Mouse (Mus musculus): Measurements from ENCODE around the gene Gpr132.
"Not testable (repeated sequence)": the region's sequence is repeated elsewhere in the genome, so short reads cannot be mapped to it uniquely, and the experiment has no call there.

The Gpr132 gene

GRCm38 (mm10) chr12:112820401-112820999 is 47.5 kb downstream of the Gpr132 start:
- no peak for DNase-seq (ENCODE audit: low read depth, low spot score)

DNA sequence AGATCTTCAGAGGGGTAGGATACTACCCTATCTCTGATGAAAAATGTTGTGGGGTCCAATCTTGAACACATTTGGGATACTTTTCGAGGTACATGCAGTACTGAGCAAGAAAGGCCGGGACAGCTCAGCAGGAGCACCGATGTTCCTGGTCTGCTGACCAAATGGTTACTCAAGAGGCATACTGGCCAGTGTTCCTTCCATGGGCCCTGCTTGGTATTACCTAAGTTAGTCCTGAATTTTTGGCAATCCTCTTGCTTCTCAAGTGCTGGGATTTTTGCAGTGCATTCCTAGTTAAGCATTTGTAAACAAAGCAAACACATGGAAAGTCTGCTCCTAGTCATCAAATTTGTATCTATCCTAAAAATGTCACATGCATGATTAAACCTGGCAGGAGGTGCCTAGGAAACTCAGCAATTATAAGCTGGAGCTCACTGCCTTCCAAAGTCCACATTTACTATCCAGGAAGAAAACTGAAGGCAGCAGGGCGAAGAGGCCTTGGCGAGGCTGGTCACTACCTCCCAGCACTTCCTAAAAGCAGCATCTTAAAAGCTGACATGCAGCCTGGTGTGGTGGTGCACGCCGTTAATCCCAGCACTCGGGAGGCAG is 48.9 kb downstream of the Gpr132 start:
- DNase-seq (ENCODE audit: low read depth, low spot score), result no peak

DNA sequence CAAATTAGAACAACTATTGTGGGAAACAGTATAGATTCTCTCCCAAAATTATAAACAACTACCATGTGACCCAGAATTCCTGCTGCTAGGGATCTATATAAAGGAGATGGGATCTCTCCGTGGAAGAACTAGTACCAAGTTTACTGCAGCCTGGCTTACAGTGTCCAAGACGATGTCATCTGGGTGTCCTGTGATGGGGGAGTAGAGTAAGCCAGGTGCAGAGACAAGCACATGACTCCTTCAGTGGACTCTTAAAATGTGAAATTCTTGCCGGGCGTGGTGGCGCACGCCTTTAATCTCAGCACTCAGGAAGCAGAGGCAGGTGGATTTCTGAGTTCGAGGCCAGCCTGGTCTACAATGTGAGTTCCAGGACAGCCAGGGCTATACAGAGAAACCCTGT is 51.2 kb downstream of the Gpr132 start:
- not testable (repeated sequence) for DNase-seq (ENCODE audit: low read depth, low spot score)

DNA sequence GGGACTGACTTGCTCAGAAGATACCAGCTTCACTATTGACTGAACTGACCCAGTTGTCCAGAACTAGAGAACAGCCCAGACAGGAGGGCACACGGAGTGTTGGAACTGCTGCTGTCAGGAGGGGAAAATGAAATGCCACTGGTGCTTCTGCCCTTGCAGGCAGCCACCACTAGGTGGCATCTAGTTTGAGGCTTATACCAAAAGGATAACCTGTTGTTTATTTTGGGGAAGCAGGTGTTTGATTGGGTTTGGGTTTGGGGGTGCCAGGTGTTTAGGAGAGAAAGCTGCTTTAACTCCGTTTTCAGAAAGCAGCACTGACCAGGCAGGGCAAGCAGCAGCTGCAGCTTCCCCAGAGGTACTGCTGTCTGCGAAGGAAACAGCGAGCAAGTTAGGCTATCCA is 51.7 kb downstream of the Gpr132 start:
- no peak for DNase-seq (ENCODE audit: low read depth, low spot score)

GRCm38 (mm10) chr12:112814682-112815470 is 53.2 kb downstream of the Gpr132 start:
- DNase-seq (ENCODE audit: low read depth, low spot score), result no peak

DNA sequence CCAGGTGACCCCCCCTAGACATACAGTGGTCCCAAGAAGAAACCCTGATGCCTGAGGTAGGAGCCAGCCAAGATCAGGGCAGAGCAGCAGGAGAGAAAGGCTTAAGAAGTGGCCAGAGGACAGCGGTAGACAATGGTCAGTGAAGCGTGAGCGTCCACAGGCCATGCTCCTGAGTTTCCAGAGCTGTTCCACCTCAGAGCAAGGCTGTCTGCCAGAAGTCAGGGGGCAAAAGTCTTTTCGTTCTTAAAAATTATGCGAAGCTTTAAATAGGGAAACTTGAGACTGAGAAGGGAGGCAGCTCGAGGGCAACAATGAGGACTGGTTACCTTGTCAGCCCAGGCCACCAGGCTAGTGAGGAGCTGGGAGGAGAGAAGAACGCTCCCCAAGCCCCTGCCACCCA is 54.7 kb downstream of the Gpr132 start:
- DNase-seq (ENCODE audit: low read depth, low spot score), result no peak

GRCm38 (mm10) chr12:112810092-112810885 is 57.7 kb downstream of the Gpr132 start:
- no peak for DNase-seq (ENCODE audit: low read depth, low spot score)

GRCm38 (mm10) chr12:112809641-112810040 is 58.4 kb downstream of the Gpr132 start:
- no peak for DNase-seq (ENCODE audit: low read depth, low spot score)

DNA sequence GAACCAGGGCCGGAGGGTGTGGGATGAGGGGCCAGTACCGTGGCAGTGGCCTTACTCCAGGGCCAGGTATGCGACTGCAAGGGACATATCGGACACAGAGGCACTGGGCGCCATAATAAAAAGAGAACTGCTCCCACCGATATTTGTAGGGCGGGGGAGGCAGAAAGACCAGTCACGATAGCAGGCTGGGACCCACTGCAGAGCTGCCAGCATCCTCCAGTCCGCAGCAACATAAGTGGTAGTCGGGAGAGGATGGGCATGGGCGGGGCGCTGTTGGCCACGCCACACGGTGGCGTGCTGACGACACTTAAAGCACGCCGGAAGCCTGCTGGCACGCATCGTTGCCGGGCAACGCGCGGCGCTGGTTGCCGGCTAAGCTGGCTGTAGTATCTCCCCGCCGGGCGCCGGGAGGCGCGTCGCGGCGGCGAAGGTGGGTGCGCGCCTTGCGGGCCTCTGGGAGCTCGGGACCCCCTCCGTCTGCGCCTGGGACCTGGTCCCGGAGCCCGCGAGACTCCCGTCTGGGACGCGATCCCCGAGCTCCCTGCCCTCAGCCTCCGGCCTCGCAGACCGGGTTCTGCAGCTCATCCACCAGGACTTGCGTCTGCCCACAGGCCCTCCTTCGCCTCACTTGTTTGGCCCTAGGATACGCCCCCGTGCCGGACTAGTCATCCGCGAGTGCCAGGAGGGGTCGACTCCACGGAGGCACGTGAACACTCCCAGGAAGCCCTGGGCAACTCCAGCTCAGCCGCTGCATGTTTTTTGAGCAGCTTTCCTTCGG is 59.3 kb downstream of the Gpr132 start, which contains the start of gene Clba1:
Gene Clba1, plus strand, starts transcription at position 351 of the 778 bp plus-strand sequence.
- DNase-seq (ENCODE audit: low read depth, low spot score), result peak; percentile 69

GRCm38 (mm10) chr12:112808212-112808586 is 59.8 kb downstream of the Gpr132 start:
- DNase-seq (ENCODE audit: low read depth, low spot score), result no peak

GRCm38 (mm10) chr12:112807796-112808195 is 60.2 kb downstream of the Gpr132 start:
- no peak for DNase-seq (ENCODE audit: low read depth, low spot score)

DNA sequence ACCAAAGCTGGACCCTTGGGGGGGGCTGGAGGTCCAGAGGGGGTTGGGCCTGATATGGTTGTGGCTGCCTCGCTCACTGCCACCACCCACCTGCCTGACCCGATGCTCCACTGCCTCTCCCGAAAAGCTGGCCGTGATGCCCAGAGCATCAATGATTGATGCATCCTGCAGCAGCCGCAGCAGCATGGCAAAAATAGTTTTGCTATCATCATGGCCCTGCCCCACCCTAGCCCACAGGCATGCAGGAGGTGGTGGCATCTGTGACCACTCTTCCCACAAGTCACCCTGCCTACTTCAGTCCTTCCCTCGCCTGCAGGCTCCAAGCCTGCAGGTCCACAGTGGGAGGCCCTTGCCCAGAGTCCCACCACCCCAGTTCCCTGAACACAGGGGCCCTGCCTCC is 62.0 kb downstream of the Gpr132 start:
- DNase-seq (ENCODE audit: low read depth, low spot score), result no peak

DNA sequence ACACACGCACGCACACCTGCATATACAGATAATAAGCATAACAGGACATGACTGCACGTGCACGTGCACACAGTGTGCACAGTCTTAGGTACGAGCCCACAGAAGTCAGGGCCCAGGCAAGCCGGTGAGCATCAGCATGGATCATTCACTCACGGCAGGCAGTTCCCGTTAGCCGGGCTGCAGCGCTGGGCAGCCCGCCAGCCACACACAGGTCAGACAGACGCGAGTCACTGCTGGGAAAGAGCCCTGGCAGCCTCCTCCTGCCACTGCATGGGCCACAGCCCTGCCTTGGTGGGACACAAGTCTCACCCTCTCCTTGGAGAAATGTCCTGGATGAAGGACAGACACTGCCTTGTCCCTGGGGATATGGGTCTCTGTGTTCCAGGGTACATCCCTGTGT is 64.0 kb downstream of the Gpr132 start:
- no peak for DNase-seq (ENCODE audit: low read depth, low spot score)

- no peak for DNase-seq (ENCODE audit: low read depth, low spot score)
Measured at GRCm38 (mm10) chr12:112802917-112803316, 65.1 kb downstream of the Gpr132 start.

DNA sequence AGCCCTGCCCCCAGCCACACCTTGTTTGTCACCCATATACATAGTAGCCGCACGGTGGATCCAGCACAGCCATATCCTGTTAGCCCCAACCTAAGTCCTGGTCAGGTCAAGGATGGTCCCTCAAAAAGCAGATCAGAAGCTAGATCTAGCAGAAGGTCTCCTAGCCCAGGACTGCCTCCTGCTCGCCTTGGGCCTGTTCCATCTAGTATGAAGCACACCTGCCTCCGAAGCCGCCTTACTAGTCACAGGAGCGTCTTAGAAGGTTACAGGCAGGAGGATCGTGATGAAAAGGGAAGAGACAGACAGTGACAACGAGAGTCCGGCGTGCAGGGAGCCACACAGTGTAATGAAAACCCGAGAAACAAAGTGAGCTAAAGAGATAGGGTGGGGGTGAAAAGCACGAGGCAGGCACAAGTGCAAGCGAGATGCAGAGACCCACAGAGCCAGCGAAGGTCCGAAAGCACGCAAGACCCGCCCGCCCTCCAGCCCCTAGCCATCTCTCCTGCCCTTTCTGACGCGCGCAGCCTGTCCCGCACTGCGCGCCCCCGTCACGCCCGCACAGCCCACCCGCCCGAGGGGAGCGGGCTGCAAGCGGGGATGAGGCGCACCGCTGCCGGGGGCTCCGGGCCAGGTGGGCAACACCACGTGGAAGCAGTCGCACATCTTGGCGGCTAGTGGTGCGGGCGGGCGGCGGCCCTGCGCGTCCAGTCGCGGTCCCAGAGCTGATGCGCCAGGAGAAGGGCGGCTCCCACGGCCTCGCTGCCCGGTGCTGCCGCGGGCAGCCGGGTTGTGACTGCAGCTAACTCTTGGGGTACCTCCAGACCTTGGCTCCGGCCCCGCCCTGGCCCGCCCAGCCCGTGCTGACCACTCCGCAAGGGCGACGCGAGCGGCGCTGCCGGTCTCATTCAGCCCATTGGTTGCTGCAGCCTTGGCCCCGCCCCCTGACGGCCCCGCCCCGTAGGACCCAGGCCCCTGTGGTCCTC is 65.9 kb downstream of the Gpr132 start, which contains the start of gene Ahnak2:
Gene Ahnak2, minus strand, starts transcription at position 794 of the 983 bp plus-strand sequence.
- no peak for DNase-seq (ENCODE audit: low read depth, low spot score)

Measured in c-Kit-negative CD71-positive TER-119-positive erythroid progenitor cells, embryonic 14.5 days (primary cell).